In the genomic region with DNA sequence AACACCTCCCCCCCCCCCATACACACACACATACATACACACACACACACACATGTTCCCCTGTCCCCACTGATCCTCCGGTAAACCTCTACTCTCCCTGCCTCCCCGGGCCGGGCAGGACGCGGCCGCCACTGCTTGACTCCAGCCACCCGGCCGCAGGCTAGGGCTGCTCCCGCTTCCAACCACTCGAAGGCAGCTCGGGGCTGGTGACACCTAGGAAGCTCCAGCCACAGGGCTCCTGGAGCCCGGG, we compare ENCODE assay signal across 8 mouse cellular contexts. TPM values are rescaled to one million over a fixed set of nuclear protein-coding genes. Genes with fewer than 3 reads are reported as not detected.
DNase-seq lines count a peak whose midpoint lies in the region; ATAC-seq and TF ChIP-seq lines count a peak whose summit lies in the region.

No protein-coding gene starts in this region.

- ATAC-seq in embryonic facial prominence, embryonic 14.5 days (ENCODE audit: low read depth): peak; percentile 27
- ATAC-seq in midbrain, embryonic 14.5 days (ENCODE audit: low FRiP score, low TSS enrichment): peak; percentile 38

- peak overlapping the region; percentile 93 for H3K4me2 ChIP-seq in embryonic facial prominence, embryonic 14.5 days (ENCODE audit: low read depth, low read length)
- H3K4me2 ChIP-seq in midbrain, embryonic 14.5 days (ENCODE audit: low read length): peak overlapping the region; percentile 92

- intact Hi-C loops in left cerebral cortex, adult 2 months (cut with DNase I): loop anchor here (2.0 to 5.0 kb wide), 4 partner anchors 66 to 249 kb away; no protein-coding TSS in a partner anchor

- WGBS in embryonic facial prominence, embryonic 14.5 days: 5% methylated on average over 12 of the region's 12 CpGs
- under 1% methylated on average over 12 of the region's 12 CpGs for WGBS in midbrain, embryonic 14.5 days

- H3K36me3 ChIP-seq in embryonic facial prominence, embryonic 14.5 days (ENCODE audit: control insufficient read depth, insufficient read depth, low read length): no peaks in the 10 kb centered on the region
- H3K36me3 ChIP-seq in midbrain, embryonic 14.5 days (ENCODE audit: control insufficient read depth, insufficient read depth, low read length): no peaks in the 10 kb centered on the region

- H3K9me3 ChIP-seq in embryonic facial prominence, embryonic 14.5 days (ENCODE audit: control insufficient read depth, low read length): no peaks in the 10 kb centered on the region
- no peaks in the 10 kb centered on the region for H3K9me3 ChIP-seq in midbrain, embryonic 14.5 days (ENCODE audit: control insufficient read depth, low read length)

- peaks cover 31% of the 10 kb centered on the region for H3K27me3 ChIP-seq in embryonic facial prominence, embryonic 14.5 days (replicated peaks; ENCODE audit: control insufficient read depth, insufficient read depth, low read length)
- no peaks in the 10 kb centered on the region for H3K27me3 ChIP-seq in midbrain, embryonic 14.5 days (ENCODE audit: control insufficient read depth, insufficient read depth, low read length)

- peak overlapping the region; percentile 93 for H3K27ac ChIP-seq in left cerebral cortex, adult 2 months
- peak overlapping the region; percentile 97 for H3K27ac ChIP-seq in embryonic facial prominence, embryonic 14.5 days (replicated peaks; ENCODE audit: low read depth, low read length)
- peak overlapping the region; percentile 99 for H3K27ac ChIP-seq in midbrain, embryonic 14.5 days (replicated peaks; ENCODE audit: low read depth, low read length)

- peaks cover 34% of the 10 kb centered on the region for H3K4me1 ChIP-seq in embryonic facial prominence, embryonic 14.5 days (ENCODE audit: control insufficient read depth, insufficient read depth, low read length)
- peaks cover 38% of the 10 kb centered on the region for H3K4me1 ChIP-seq in midbrain, embryonic 14.5 days (ENCODE audit: control insufficient read depth, insufficient read depth, low read length)

- H3K4me3 ChIP-seq in left cerebral cortex, adult 2 months: peak overlapping the region; percentile 92
- peak overlapping the region; percentile 76 for H3K4me3 ChIP-seq in embryonic facial prominence, embryonic 14.5 days (ENCODE audit: low read depth, low read length)
- H3K4me3 ChIP-seq in midbrain, embryonic 14.5 days (replicated peaks; ENCODE audit: low read depth, low read length): peak overlapping the region; percentile 81

- no peak for DNase-seq in left cerebral cortex, adult 2 months (ENCODE audit: extremely low spot score in 1 of 2, low spot score in 2 of 2)
- DNase-seq in left cerebral cortex, adult 18-20 months (ENCODE audit: low spot score in 2 of 2): no peak
- DNase-seq in embryonic facial prominence, embryonic 14.5 days (ENCODE audit: low spot score): no peak
- peak; percentile 8 for DNase-seq in induced T-regulatory cell, adult 2 months (ENCODE audit: low read depth)
- DNase-seq in midbrain, embryonic 14.5 days: peak; percentile 73
- no peak for DNase-seq in frontal cortex, postnatal 36 days (ENCODE audit: low spot score in 2 of 2)
- no peak for DNase-seq in gastrocnemius, adult 8-10 months (ENCODE audit: low spot score in 2 of 2)
- DNase-seq in layer of hippocampus, adult 9-10 months (ENCODE audit: low spot score): no peak

- H3K9ac ChIP-seq in embryonic facial prominence, embryonic 14.5 days (ENCODE audit: low read depth, low read length): peak overlapping the region; percentile 90
- peak overlapping the region; percentile 95 for H3K9ac ChIP-seq in midbrain, embryonic 14.5 days (replicated peaks; ENCODE audit: low read length)

- no peak for TF ChIP-seq CTCF in left cerebral cortex, adult 2 months (IDR thresholded peaks at IDR 0.05)

RNA-seq across cellular contexts. Expression of a gene that starts 0.9 kb away (rescaled TPM):
- total RNA-seq in left cerebral cortex, adult 2 months (2021): 10 to 100 TPM; 79.1 to 84.5 TPM
- 10 to 100 TPM; 83.0 to 90.7 TPM for total RNA-seq in left cerebral cortex, adult 18-20 months (2021)
- 9.5 and 10.6 TPM in 2 replicates for polyA plus RNA-seq in embryonic facial prominence, embryonic 14.5 days (2014; fragmentation: Nextera tagmentation; extraction: Ambion mirVana)
- polyA plus RNA-seq in midbrain, embryonic 14.5 days (2014; fragmentation: Nextera tagmentation; extraction: Ambion mirVana): 18.4 and 19.6 TPM in 2 replicates
- total RNA-seq in gastrocnemius, adult 8-10 months (2022): 10 to 100 TPM; 31.7 to 55.3 (median 36.5) TPM

Comparison
In these comparisons a context has a peak if more than half of its experiments do, and no peak if none do; other contexts are left out.
1. DNase-seq: peak in induced T-regulatory cell, adult 2 months (single experiment) and midbrain, embryonic 14.5 days (single experiment); none in left cerebral cortex, adult 2 months (0 of 2), left cerebral cortex, adult 18-20 months (0 of 2), embryonic facial prominence, embryonic 14.5 days (single experiment), frontal cortex, postnatal 36 days (0 of 2), gastrocnemius, adult 8-10 months (0 of 2) and layer of hippocampus, adult 9-10 months (single experiment).
2. Peak in every context shown above with its lines, with median percentiles within 50 percentile points of each other: H3K27ac ChIP-seq and H3K4me3 ChIP-seq.